Mouse (Mus musculus): ENCODE results near the gene Plpp1.

DNA sequence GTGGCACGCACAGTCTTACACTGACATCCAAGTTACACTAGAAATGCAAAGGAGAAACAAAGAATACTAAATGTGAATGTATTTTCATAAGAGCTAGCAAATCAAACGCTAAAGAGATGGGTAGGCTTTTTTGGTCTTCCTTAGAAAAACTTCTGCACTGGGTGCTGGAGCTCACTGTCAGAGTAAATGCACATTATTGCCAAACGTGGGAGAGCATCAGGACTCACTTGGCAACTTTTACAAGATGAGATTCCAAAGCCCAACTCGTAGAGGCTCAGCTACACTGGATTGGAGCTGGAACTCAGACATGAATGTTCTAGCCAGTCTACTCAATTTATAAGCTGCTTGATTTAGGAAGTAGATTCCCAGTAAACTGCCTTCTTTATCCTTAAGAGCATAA lies 109.8 kb downstream of the Plpp1 start:
- TF ChIP-seq POLR2A (IDR thresholded peaks at IDR 0.05; ENCODE audit: insufficient read depth, low read depth, low read length) (no peak), CTCF (IDR thresholded peaks at IDR 0.05) (no peak)
